Mouse (Mus musculus): ENCODE measurements at regions not wholly inside any gene's neighbourhood (a gene's known extent, or its start where the extent isn't known, plus 50 kb on each side); places are given as distances from the start of the nearest gene placed in this dataset.

GRCm38 (mm10) chr19:16037806-16038205, 53.0 kb upstream of the Cep78 start:
- TF ChIP-seq EP300 (IDR thresholded peaks at IDR 0.05) (no peak), CTCF (IDR thresholded peaks at IDR 0.05) (no peak)

Data from lung, postnatal 0 days (tissue).